Mouse (Mus musculus): ENCODE measurements around the gene Ngrn. TPM values are rescaled to one million over a fixed set of nuclear protein-coding genes. Genes with fewer than 3 reads are reported as not detected.
A peak's percentile ranks its signal among the peaks of the same experiment; 100 is the strongest.

Ngrn gene
- polyA plus RNA-seq, 1 experiment from 2014 or later = 45.7 TPM

- H3K4me2 ChIP-seq (ENCODE audit: low read depth, low read length) = peak within 1 kb of the TSS; percentile 58
- no peaks in the 10 kb centered on the region for H3K27me3 ChIP-seq (replicated peaks; ENCODE audit: control insufficient read depth, insufficient read depth, low read length)
- H3K9ac ChIP-seq (ENCODE audit: low read depth, low read length) = peak within 1 kb of the TSS; percentile 70
- ATAC-seq (ENCODE audit: low read depth) (peak; percentile 98), DNase-seq (ENCODE audit: low spot score) (peak; percentile 99)
- H3K4me3 ChIP-seq (ENCODE audit: low read depth, low read length) = peak within 1 kb of the TSS; percentile 57
- WGBS = 0% methylated on average over 46 of the region's 48 CpGs
- H3K4me1 ChIP-seq (ENCODE audit: control insufficient read depth, insufficient read depth, low read length) = no peaks in the 10 kb centered on the region
- no peaks in the 10 kb centered on the region for H3K9me3 ChIP-seq (ENCODE audit: control insufficient read depth, low read length)
- no peak within 1 kb of the TSS; the same call in 1 of the 2 replicates for H3K27ac ChIP-seq (replicated peaks; ENCODE audit: low read depth, low read length)
- no peaks in the 10 kb centered on the region for H3K36me3 ChIP-seq (ENCODE audit: control insufficient read depth, insufficient read depth, low read length)
Measured at GRCm38 (mm10) chr7:80246148-80246721, 14.8 kb upstream of the Ngrn start, which contains the start of gene Ttll13. Ttll13 (plus strand) TSS chr7:80246376.

- Histone ChIP-seq H3K4me1 (ENCODE audit: control insufficient read depth, insufficient read depth, low read length) (no peaks in the 10 kb centered on the region), H3K9me3 (ENCODE audit: control insufficient read depth, low read length) (no peaks in the 10 kb centered on the region), H3K4me2 (ENCODE audit: low read depth, low read length) (peak overlapping the region; percentile 58), H3K27me3 (replicated peaks; ENCODE audit: control insufficient read depth, insufficient read depth, low read length) (no peaks in the 10 kb centered on the region), H3K4me3 (ENCODE audit: low read depth, low read length) (peak overlapping the region; percentile 57), H3K36me3 (ENCODE audit: control insufficient read depth, insufficient read depth, low read length) (no peaks in the 10 kb centered on the region), H3K27ac (replicated peaks; ENCODE audit: low read depth, low read length) (no peak overlapping the region; the same call in 1 of the 2 replicates), H3K9ac (ENCODE audit: low read depth, low read length) (no peak overlapping the region)
- ATAC-seq (ENCODE audit: low read depth) (no peak), DNase-seq (ENCODE audit: low spot score) (no peak)
- 57% methylated on average over 7 of the region's 7 CpGs for WGBS
Measured at GRCm38 (mm10) chr7:80246859-80247258, 14.2 kb upstream of the Ngrn start.

- ATAC-seq (ENCODE audit: low read depth) = no peak
- Histone ChIP-seq H3K9ac (ENCODE audit: low read depth, low read length) (no peak overlapping the region), H3K9me3 (ENCODE audit: control insufficient read depth, low read length) (no peaks in the 10 kb centered on the region), H3K4me2 (ENCODE audit: low read depth, low read length) (no peak overlapping the region), H3K27me3 (replicated peaks; ENCODE audit: control insufficient read depth, insufficient read depth, low read length) (0 out of 2 replicates have a peak, but pooled peaks cover 4% of the 10 kb centered on the region), H3K4me3 (ENCODE audit: low read depth, low read length) (no peak overlapping the region), H3K27ac (replicated peaks; ENCODE audit: low read depth, low read length) (no peak overlapping the region), H3K4me1 (ENCODE audit: control insufficient read depth, insufficient read depth, low read length) (no peaks in the 10 kb centered on the region), H3K36me3 (ENCODE audit: control insufficient read depth, insufficient read depth, low read length) (no peaks in the 10 kb centered on the region)
- DNase-seq (ENCODE audit: low spot score) = no peak
- WGBS = 75% methylated on average over 7 of the region's 7 CpGs
Measured at GRCm38 (mm10) chr7:80252437-80252836, 8.6 kb upstream of the Ngrn start.

DNA sequence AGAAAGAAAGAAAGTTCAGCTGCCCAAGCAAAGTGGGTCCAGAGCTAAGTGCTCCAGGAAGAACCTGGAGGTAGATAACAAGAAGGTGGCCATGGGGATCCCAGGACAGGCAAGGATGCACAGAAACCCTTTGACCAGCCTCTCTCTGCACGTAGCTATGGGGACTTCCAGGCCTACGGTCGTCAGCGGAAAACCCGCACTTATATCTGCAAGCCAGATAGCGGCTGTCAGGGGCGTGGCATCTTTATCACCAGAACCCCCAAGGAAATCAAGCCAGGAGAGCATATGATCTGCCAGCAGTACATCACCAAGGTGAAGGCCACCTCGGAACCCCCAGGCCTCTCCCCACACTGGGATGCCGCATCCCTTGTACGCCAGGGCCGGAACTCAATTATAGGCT lies 8.1 kb upstream of the Ngrn start:
- Histone ChIP-seq H3K27me3 (replicated peaks; ENCODE audit: control insufficient read depth, insufficient read depth, low read length) (0 out of 2 replicates have a peak, but pooled peaks cover 4% of the 10 kb centered on the region), H3K4me1 (ENCODE audit: control insufficient read depth, insufficient read depth, low read length) (no peaks in the 10 kb centered on the region), H3K9me3 (ENCODE audit: control insufficient read depth, low read length) (no peaks in the 10 kb centered on the region), H3K4me3 (ENCODE audit: low read depth, low read length) (no peak overlapping the region), H3K9ac (ENCODE audit: low read depth, low read length) (no peak overlapping the region), H3K27ac (replicated peaks; ENCODE audit: low read depth, low read length) (no peak overlapping the region), H3K4me2 (ENCODE audit: low read depth, low read length) (no peak overlapping the region), H3K36me3 (ENCODE audit: control insufficient read depth, insufficient read depth, low read length) (no peaks in the 10 kb centered on the region)
- ATAC-seq (ENCODE audit: low read depth) (no peak), DNase-seq (ENCODE audit: low spot score) (no peak)
- 85% methylated on average over 11 of the region's 11 CpGs for WGBS

- ATAC-seq (ENCODE audit: low read depth) (no peak), DNase-seq (ENCODE audit: low spot score) (no peak)
- H3K27me3 ChIP-seq (replicated peaks; ENCODE audit: control insufficient read depth, insufficient read depth, low read length) = peaks cover 12% of the 10 kb centered on the region; the same call in 1 of the 2 replicates
- no peak overlapping the region for H3K27ac ChIP-seq (replicated peaks; ENCODE audit: low read depth, low read length)
- no peaks in the 10 kb centered on the region for H3K36me3 ChIP-seq (ENCODE audit: control insufficient read depth, insufficient read depth, low read length)
- H3K4me1 ChIP-seq (ENCODE audit: control insufficient read depth, insufficient read depth, low read length) = no peaks in the 10 kb centered on the region
- H3K4me2 ChIP-seq (ENCODE audit: low read depth, low read length) = no peak overlapping the region
- WGBS = 67% methylated on average over 2 of the region's 2 CpGs
- no peaks in the 10 kb centered on the region for H3K9me3 ChIP-seq (ENCODE audit: control insufficient read depth, low read length)
- no peak overlapping the region for H3K4me3 ChIP-seq (ENCODE audit: low read depth, low read length)
- no peak overlapping the region for H3K9ac ChIP-seq (ENCODE audit: low read depth, low read length)
Measured at GRCm38 (mm10) chr7:80255981-80256380, 5.0 kb upstream of the Ngrn start.

DNA sequence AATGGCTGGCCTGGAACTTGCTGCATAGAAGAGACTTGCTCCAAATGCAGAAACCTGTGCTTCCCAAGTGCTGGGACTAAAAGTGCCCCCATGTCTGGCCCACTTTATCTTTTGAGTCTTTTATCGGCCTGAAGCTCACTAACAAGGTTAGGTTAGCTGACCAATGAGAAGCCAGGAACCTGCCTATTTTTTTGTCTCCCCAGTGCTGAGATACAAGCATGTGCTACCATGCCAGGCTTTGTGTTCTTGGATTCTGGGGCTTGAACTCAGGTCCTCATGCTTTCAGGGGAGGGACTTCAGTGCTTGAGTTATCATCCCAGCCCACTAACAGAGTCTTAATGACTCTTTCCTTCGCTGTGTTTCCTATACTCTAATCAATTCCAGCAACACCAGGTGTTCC lies 3.3 kb upstream of the Ngrn start:
- ATAC-seq (ENCODE audit: low read depth) (no peak), DNase-seq (ENCODE audit: low spot score) (no peak)
- WGBS = 65% methylated on average over 2 of the region's 2 CpGs
- Histone ChIP-seq H3K9me3 (ENCODE audit: control insufficient read depth, low read length) (no peaks in the 10 kb centered on the region), H3K9ac (ENCODE audit: low read depth, low read length) (no peak overlapping the region), H3K27me3 (replicated peaks; ENCODE audit: control insufficient read depth, insufficient read depth, low read length) (peaks cover 12% of the 10 kb centered on the region; the same call in 1 of the 2 replicates), H3K4me3 (ENCODE audit: low read depth, low read length) (no peak overlapping the region), H3K4me2 (ENCODE audit: low read depth, low read length) (no peak overlapping the region), H3K27ac (replicated peaks; ENCODE audit: low read depth, low read length) (no peak overlapping the region), H3K4me1 (ENCODE audit: control insufficient read depth, insufficient read depth, low read length) (peaks cover 6% of the 10 kb centered on the region), H3K36me3 (ENCODE audit: control insufficient read depth, insufficient read depth, low read length) (no peaks in the 10 kb centered on the region)

- H3K4me1 ChIP-seq (ENCODE audit: control insufficient read depth, insufficient read depth, low read length) = peaks cover 6% of the 10 kb centered on the region
- peak; percentile 19 for DNase-seq (ENCODE audit: low spot score)
- under 1% methylated on average over 32 of the region's 32 CpGs for WGBS
- H3K9ac ChIP-seq (ENCODE audit: low read depth, low read length) = peak overlapping the region; percentile 90
- peak overlapping the region; percentile 87 for H3K27ac ChIP-seq (replicated peaks; ENCODE audit: low read depth, low read length)
- peaks cover 31% of the 10 kb centered on the region for H3K36me3 ChIP-seq (ENCODE audit: control insufficient read depth, insufficient read depth, low read length)
- peak overlapping the region; percentile 93 for H3K4me3 ChIP-seq (ENCODE audit: low read depth, low read length)
- ATAC-seq (ENCODE audit: low read depth) = peak; percentile 68; the same call in 1 of the 2 replicates
- H3K9me3 ChIP-seq (ENCODE audit: control insufficient read depth, low read length) = no peaks in the 10 kb centered on the region
- H3K4me2 ChIP-seq (ENCODE audit: low read depth, low read length) = peak overlapping the region; percentile 82
- peaks cover 12% of the 10 kb centered on the region; the same call in 1 of the 2 replicates for H3K27me3 ChIP-seq (replicated peaks; ENCODE audit: control insufficient read depth, insufficient read depth, low read length)
Measured at GRCm38 (mm10) chr7:80261372-80261990, 466 bp downstream of the Ngrn start.

GRCm38 (mm10) chr7:80264606-80265005 lies 3.6 kb downstream of the Ngrn start:
- H3K4me2 ChIP-seq (ENCODE audit: low read depth, low read length) = no peak overlapping the region
- DNase-seq (ENCODE audit: low spot score) (no peak), ATAC-seq (ENCODE audit: low read depth) (no peak)
- H3K9ac ChIP-seq (ENCODE audit: low read depth, low read length) = no peak overlapping the region
- peaks cover 40% of the 10 kb centered on the region for H3K36me3 ChIP-seq (ENCODE audit: control insufficient read depth, insufficient read depth, low read length)
- WGBS = 94% methylated on average over 12 of the region's 12 CpGs
- H3K4me1 ChIP-seq (ENCODE audit: control insufficient read depth, insufficient read depth, low read length) = peaks cover 11% of the 10 kb centered on the region
- no peaks in the 10 kb centered on the region for H3K9me3 ChIP-seq (ENCODE audit: control insufficient read depth, low read length)
- H3K27me3 ChIP-seq (replicated peaks; ENCODE audit: control insufficient read depth, insufficient read depth, low read length) = no peaks in the 10 kb centered on the region
- no peak overlapping the region for H3K27ac ChIP-seq (replicated peaks; ENCODE audit: low read depth, low read length)
- no peak overlapping the region for H3K4me3 ChIP-seq (ENCODE audit: low read depth, low read length)

DNA sequence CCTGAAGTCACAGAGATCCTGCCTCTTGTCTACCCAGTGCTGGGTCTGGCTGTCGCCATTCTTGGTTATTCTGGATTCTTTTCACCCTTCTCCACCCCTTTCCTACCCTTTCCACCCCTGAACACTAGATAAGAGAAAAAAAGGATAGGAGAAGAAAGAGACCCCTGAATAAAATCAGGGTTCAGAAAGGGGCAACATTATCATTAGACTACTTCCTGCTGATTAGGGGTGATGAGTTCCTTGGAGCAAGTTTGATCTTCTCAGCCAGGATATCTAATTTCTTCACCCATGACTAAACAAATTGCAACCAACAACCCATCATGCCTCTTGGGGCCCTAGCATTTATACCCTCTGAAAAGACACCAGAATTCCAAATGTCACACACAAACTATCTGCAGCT lies 6.7 kb downstream of the Ngrn start:
- Histone ChIP-seq H3K4me2 (ENCODE audit: low read depth, low read length) (no peak overlapping the region), H3K36me3 (ENCODE audit: control insufficient read depth, insufficient read depth, low read length) (peaks cover 42% of the 10 kb centered on the region), H3K27ac (replicated peaks; ENCODE audit: low read depth, low read length) (no peak overlapping the region), H3K27me3 (replicated peaks; ENCODE audit: control insufficient read depth, insufficient read depth, low read length) (no peaks in the 10 kb centered on the region), H3K9ac (ENCODE audit: low read depth, low read length) (no peak overlapping the region), H3K4me1 (ENCODE audit: control insufficient read depth, insufficient read depth, low read length) (peaks cover 11% of the 10 kb centered on the region), H3K4me3 (ENCODE audit: low read depth, low read length) (no peak overlapping the region), H3K9me3 (ENCODE audit: control insufficient read depth, low read length) (no peaks in the 10 kb centered on the region)
- DNase-seq (ENCODE audit: low spot score) (no peak), ATAC-seq (ENCODE audit: low read depth) (no peak)
- 76% methylated on average over 1 of the region's 1 CpGs for WGBS

All from embryonic facial prominence, embryonic 14.5 days (tissue).